Mouse (Mus musculus) thymus, adult 2 months (tissue): Measurements from ENCODE around the gene Tra2b.

Experiments used
- CTCF ChIP-seq: fragments of 200-500 bp; IDR thresholded peaks from 2 replicates; pipeline ENCODE4 v1.5.1; 2012; ENCODE audit warnings: mild to moderate bottlenecking, control low read depth, low read length, moderate library complexity, borderline replicate concordance; ENCODE audit not compliant: control insufficient read depth, poor library complexity, insufficient read depth; ENCODE audit errors: extremely low read depth
- POLR2A ChIP-seq: fragments of 200-500 bp; IDR thresholded peaks from 2 replicates; pipeline ENCODE4 v1.6.1; 2012; ENCODE audit warnings: mild to moderate bottlenecking, low read length, control low read depth, moderate library complexity; ENCODE audit not compliant: control insufficient read depth, poor library complexity, insufficient read depth; ENCODE audit errors: extremely low read depth

GRCm38 (mm10) chr16:22249754-22250153 lies 16.1 kb downstream of the Tra2b start:
- TF ChIP-seq POLR2A (no peak), CTCF (no peak)
